Mouse (Mus musculus): ENCODE results near the gene Btf3.

Btf3 gene

GRCm38 (mm10) chr13:98332106-98332505 is 15.3 kb upstream of the Btf3 start:
- DNase-seq = peak; percentile 59

- DNase-seq = no peak
Observed at GRCm38 (mm10) chr13:98325034-98325433, 8.2 kb upstream of the Btf3 start.

- DNase-seq = no peak
Observed at GRCm38 (mm10) chr13:98317911-98318310, 1.1 kb upstream of the Btf3 start.

GRCm38 (mm10) chr13:98317246-98317677 is 456 bp upstream of the Btf3 start:
- no peak for DNase-seq

GRCm38 (mm10) chr13:98316140-98316479 is 696 bp downstream of the Btf3 start:
- no peak for DNase-seq

- DNase-seq = no peak
Observed at GRCm38 (mm10) chr13:98315124-98315523, 1.7 kb downstream of the Btf3 start.

- DNase-seq = no peak
Observed at GRCm38 (mm10) chr13:98313631-98314030, 3.2 kb downstream of the Btf3 start.

- DNase-seq = no peak
Observed at GRCm38 (mm10) chr13:98311597-98311996, 5.2 kb downstream of the Btf3 start.

GRCm38 (mm10) chr13:98308724-98309123 is 8.1 kb downstream of the Btf3 start:
- no peak for DNase-seq

- no peak for DNase-seq
Observed at GRCm38 (mm10) chr13:98308004-98308403, 8.8 kb downstream of the Btf3 start.

- DNase-seq = no peak
Observed at GRCm38 (mm10) chr13:98306852-98307475, 9.8 kb downstream of the Btf3 start.

GRCm38 (mm10) chr13:98306393-98306792 is 10.4 kb downstream of the Btf3 start:
- DNase-seq = no peak

- no peak for DNase-seq
Observed at GRCm38 (mm10) chr13:98305257-98305656, 11.5 kb downstream of the Btf3 start.

GRCm38 (mm10) chr13:98298833-98299758 is 17.7 kb downstream of the Btf3 start:
- peak; percentile 80 for DNase-seq

GRCm38 (mm10) chr13:98297883-98298482 is 18.8 kb downstream of the Btf3 start:
- no peak for DNase-seq

- no peak for DNase-seq
Observed at GRCm38 (mm10) chr13:98296072-98296471, 20.7 kb downstream of the Btf3 start.

- DNase-seq = no peak
Observed at GRCm38 (mm10) chr13:98291712-98292111, 25.1 kb downstream of the Btf3 start.

- no peak for DNase-seq
Observed at GRCm38 (mm10) chr13:98290719-98291118, 26.1 kb downstream of the Btf3 start.

- no peak for DNase-seq
Observed at GRCm38 (mm10) chr13:98280990-98281650, 35.7 kb downstream of the Btf3 start.

GRCm38 (mm10) chr13:98279686-98280085 is 37.1 kb downstream of the Btf3 start, which contains the start of gene Gm21976:
TSS of gene Gm21976 (plus strand) at chr13:98279887.
- DNase-seq = no peak

GRCm38 (mm10) chr13:98277501-98277900 is 39.3 kb downstream of the Btf3 start:
- no peak for DNase-seq

GRCm38 (mm10) chr13:98276253-98276652 is 40.6 kb downstream of the Btf3 start:
- no peak for DNase-seq

- DNase-seq = no peak
Observed at GRCm38 (mm10) chr13:98275646-98276045, 41.2 kb downstream of the Btf3 start.
